Mouse (Mus musculus) frontal cortex, adult (tissue): Measurements from ENCODE around the gene Vps37b.

Source experiments
- ATAC-seq: cut with Nextera tagmentation; 2 replicates; pipeline ENCODE4 v1.9.2; 2017; ENCODE audit warnings: mild to moderate bottlenecking, moderate library complexity, mixed read lengths; ENCODE audit not compliant: low TSS enrichment

Gene Vps37b

GRCm38 (mm10) chr5:124022365-124022764 is 9.7 kb downstream of the Vps37b start:
- ATAC-seq: no peak

DNA sequence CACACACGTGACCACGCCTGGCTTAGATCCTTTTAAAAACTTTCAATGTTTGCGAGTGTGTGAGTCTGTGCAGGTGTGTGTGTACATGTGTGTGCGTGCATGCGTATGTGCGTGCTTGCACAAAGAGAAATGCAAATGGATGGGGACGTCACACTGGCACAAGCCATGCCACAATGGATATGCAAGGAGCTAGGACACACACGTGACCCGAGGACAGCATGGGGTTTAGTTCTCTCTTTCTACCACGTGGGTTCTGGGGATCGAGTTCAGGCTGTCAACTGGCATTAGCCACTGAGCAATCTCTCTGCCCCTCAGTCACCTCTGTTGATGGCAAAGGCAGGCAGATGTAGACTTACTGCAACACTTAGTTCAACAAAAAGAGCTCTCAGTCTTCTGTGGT is 10.4 kb downstream of the Vps37b start:
- no peak for ATAC-seq

DNA sequence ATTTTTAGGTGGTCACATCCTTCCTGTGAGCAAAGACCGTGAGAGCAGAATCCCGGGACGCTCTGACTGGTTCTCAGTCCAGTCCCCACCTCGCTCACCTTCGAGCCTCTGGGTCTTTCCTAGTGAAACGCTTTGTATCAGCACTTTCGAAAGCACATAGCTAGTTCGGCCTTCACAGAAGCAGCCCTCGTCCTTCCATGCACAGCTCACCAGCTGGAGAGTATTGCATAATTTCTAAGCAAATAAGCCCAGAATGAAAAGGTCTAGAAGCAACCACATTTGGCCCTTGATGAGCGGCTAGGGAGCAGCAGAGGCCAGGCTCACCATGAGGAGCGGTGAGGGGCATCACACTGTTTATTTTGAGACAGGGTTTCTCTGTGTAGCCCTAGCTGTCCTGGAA is 10.9 kb downstream of the Vps37b start:
- ATAC-seq: no peak

GRCm38 (mm10) chr5:124019348-124020216 is 12.5 kb downstream of the Vps37b start:
- ATAC-seq: peak; percentile 77

DNA sequence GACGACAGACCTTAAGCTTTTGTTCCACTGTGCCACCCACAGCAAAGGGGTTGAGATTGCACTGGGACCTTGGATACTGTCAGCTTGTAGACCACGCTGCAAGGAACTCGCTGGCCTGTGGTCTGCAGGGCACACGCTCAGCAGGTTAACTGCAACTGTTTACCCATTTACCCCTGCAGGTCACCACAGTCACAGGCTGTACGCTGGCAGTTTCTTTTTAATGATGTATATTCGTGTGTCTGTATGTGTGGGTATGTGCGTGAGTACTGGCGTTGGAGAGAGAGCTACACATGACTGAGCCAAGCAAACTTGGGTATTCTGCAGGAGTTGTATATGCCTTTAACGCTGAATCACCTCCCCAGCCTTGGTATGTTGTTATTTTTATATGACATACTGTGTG is 13.4 kb downstream of the Vps37b start:
- ATAC-seq: peak; percentile 45

GRCm38 (mm10) chr5:124017941-124018340 is 14.1 kb downstream of the Vps37b start:
- ATAC-seq: no peak

DNA sequence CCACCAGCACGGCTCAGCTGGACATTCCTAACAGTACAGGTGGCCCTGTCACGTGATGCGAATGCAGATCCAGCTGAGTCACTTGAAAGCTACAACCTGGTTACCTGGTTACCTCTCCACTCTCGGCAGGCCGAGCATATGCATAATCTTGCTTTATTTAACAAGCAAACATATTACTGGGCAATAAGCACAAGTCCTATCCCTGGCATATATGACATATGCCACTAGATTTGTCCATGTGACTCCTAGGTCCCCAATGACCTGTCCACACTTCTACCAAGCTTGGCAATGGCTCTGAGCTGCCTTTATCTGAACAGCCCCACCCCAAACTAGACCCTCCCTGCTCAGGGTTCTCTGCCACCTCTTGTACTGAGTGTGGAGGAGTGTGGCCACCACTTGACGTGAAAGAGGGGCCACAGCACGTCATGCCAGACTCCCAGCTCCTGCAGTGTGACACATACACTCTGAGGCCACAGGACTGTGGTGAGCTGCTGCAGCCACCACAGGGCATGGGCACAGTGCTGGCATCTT is 15.7 kb downstream of the Vps37b start:
- no peak for ATAC-seq

- no peak for ATAC-seq
These were observed 16.3 kb downstream of the Vps37b start for GRCm38 (mm10) chr5:124015727-124016126.

DNA sequence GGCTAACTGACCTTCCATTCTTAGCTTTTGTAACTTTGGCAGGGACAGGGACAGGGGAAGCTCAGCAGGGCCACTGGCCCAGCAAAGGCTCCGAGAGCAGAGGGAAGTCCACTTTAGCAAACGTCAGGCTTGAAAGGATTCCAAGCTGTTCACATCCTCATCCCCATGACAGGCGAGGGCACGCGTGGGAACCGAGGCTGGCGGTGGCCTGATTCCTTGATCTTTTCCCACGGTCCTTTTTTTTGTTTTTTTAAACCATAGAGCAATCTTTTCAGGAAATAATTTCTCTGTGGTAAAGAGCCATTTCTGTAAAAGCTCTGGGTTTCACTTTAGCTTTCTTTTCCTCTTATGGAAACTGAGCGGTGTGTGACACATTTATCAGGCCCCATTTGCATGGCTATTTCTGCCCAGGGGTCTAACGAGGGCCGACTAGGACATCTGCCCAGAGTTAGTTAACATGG is 17.2 kb downstream of the Vps37b start:
- no peak for ATAC-seq

DNA sequence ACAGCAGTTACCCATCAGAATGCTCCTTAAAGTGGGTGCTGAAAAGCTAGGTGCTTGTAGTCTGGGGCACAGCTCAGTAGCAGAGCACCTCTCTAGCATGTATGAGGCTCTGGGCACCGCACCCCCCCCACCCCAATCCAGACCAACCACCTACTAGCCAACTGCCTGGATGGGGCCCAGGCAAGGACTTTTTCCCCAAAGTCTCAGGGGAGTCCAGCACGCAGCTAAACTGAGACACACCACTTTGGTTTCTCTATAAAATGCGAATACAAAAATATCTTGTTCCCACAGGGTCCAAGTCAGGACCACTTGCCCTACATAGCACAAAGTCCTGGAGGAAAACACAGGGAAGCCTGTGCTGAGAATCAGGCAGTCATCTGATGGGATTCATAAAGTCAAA is 17.9 kb downstream of the Vps37b start:
- no peak for ATAC-seq

- no peak for ATAC-seq
These were observed 18.3 kb downstream of the Vps37b start for GRCm38 (mm10) chr5:124013747-124014146.

DNA sequence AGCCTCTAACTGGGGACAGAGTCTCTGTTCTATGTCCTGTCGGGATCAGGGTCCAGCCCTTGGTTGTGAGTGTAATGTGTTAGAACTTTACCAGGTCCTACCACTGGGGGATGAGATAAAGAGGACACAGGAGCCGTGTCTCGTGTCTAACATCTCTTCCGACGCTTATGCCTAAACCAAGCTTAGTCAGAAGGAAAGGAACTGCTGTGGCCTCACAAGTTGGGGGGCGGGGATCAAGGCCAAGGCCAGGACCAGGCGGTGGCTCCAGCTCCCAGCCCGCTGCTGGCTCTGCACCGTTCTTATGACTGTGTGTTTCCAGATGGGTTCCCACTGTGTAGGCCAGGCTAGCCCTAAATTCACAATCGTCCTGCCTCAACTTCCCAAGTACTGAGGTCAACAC is 19.2 kb downstream of the Vps37b start:
- no peak for ATAC-seq

DNA sequence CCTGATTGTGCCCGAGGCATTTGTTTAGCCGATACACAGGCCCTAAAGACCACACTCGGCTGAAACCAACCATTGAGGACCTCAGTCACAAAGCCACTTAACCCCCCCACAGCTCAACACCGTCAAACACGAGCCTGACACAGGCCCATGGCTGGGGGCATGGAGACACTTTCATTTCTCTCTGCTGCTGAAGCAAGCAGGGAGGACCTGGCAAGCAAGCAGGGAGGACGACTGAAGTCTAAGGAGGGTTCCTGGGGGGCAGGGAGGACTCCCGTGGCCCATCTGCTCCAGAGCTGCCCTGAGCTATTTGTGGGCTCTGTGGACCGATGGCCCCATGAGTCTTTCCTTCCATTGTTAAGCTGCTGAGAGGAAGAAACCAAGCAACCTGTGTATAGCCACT is 20.1 kb downstream of the Vps37b start:
- no peak for ATAC-seq

GRCm38 (mm10) chr5:124010910-124011655 is 21.0 kb downstream of the Vps37b start:
- ATAC-seq: no peak

- ATAC-seq: no peak
These were observed 22.0 kb downstream of the Vps37b start for GRCm38 (mm10) chr5:124010077-124010476.

DNA sequence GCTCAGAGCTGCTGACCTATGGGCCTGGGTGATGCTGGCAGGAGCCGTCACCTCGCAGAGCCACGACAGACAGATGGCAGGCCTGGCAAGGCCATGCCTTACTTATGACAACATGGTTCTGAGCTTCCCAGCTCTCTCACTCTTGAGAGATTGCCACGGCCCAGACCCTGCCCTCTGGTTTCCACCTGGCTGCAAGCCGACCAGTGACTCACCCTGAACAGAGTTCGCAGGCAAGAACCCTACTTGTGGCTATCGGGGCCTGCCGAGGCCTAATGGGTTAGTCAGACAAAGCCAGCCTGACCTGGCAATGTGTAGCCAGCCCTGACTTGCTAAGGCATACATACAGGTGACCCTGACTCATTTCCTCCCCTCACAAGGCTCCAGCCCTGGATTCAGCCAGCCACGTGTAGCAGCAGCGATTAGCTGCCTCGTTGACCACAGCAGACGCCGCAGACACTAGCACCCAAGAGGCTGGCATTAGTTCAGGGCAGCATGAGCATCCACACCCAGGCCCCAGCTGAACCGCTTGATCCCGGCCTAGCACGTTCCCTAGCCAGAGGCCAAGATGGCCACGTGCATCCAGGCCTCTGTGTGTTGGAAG is 25.1 kb downstream of the Vps37b start:
- ATAC-seq: no peak

- no peak for ATAC-seq
These were observed 25.8 kb downstream of the Vps37b start for GRCm38 (mm10) chr5:124006082-124006873.

- no peak for ATAC-seq
These were observed 26.5 kb downstream of the Vps37b start for GRCm38 (mm10) chr5:124005591-124005990.

DNA sequence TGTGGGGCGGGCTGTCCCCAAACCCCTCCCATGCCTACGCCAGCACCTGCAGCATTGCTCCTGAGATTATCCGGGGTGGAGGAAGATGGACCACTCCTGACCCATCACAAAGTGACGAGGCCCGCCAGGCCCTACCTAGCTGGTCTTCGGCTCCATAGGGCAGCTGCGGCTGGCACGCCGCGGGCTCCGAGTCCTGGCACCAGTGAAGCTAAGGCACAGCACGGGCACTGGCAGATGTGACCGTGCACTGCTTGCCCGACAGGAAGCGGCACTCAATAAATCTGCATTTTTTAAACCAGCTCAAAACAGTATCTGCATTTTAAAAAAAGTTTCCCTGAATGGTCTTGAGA is 26.9 kb downstream of the Vps37b start:
- ATAC-seq: no peak

DNA sequence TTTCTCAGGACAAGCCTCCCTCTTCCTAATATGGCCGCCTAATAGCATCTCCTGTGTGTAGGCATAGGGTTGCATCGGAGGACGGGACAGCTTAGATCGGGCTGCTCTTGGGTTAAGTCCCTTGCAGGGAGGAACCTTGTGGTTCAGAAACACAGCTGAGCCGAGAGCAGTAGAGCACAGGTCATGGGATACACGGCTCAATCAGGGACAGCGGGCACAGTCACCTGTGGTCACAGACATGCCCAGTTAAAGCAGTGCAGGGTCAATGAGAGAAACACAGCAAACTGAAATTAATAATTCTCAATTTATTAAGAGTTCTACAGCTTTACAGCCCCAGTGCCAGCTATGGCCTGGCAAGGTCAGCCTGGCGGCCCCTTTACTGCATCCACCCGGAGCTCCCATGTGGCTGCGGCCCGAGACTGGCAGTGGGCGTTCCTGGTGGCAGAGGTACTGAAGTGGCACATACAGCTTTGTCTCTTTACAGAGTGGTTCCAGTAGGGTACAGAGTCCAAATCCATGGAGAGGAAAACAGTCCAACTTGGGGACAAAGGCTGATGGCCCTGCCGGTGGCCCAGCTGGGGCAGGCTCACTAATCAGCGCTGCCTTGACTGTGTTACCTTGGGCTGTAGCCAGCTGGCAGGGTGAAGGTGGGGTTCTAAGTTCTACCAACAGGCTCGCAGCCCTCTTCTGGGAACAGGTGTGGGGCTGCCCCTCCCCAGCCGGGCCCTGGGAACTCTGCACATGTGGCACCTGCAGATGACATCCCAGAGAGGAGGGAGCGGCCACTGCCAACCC is 27.5 kb downstream of the Vps37b start:
- no peak for ATAC-seq

DNA sequence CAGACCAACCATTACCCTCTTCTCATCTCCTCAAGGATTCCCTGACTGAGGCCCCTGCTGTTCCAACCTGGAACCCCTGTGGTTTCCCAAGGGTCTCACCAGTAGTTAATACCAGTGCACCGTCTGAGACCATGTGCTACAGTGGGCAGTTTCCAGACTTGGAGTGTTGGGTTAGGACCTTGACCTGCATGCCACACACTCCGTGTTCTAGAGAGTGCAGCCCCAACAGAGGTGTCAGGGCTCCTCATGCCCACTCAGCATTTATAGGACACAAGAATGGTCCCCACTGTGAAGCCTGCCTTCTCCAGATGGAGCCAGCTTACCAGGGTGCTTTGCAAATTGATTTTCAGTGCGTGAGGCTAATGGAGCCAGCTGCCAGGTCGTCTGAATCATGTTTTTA is 28.7 kb downstream of the Vps37b start:
- ATAC-seq: no peak
